Mouse (Mus musculus): ENCODE measurements around the gene Tec. TPM values are rescaled to one million over a fixed set of nuclear protein-coding genes. Genes with fewer than 3 reads are reported as not detected.

Gene Tec
- total RNA-seq, 4 experiments from 2014 or later, result 13.2 to 14.5 (median 13.5) TPM

DNA sequence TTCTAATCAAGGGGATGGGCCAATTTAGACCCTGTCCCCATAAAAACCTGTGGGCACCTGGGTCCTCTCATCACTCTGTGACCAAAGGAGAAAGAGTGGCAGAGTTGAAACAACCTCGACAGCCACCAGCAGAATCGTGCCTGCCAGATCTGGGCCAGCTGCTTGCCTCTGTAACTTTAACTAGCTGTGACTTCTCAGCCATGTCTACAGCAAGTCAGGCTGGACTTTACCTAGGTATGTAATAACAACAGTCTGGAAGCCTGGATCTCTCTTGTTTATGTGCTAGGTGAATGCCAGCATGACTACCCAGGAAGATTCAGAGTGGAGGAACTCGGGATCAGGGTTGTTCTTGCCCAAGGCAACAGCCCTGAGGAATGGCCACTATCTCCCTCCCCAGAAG lies 83.6 kb downstream of the Tec start:
- DNase-seq (ENCODE audit: low spot score), result no peak

DNA sequence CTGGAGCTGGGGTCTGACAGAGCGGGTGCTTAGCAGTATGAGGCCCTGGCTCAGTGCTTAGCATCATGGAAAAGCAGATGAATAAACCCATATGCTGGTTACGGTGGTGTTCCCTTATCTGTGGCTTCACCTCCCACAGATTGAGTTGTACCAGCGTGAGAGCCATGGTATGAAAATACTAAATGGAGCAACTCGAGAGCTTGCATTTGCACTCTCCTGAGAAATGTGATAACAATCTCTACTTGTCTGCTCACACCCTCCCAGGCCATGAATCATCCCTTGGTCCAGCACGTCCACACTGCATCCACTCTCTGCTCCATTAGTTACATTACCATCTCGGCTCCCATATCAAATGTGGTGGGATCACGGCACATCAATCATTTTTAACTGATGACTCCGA lies 84.3 kb downstream of the Tec start:
- no peak for DNase-seq (ENCODE audit: low spot score)

DNA sequence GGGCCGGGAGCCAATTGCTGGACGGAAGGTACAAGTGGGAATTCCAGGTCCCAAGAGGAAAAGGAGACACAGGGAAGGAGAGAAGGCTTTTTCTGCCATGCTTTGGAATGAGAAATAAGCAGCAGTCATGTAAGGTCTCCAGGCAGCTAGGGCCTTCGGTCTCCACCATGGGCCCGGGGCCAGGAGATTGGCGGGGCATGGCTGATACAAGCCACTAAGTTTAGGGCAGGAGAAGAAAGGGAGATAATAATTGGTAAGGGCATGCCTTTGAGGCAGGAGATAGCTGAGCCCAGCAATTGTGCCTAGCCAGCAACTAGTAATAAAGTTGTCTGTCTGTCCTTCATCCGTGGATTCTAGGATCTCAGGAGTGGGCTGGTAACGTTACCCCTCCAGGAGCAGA lies 85.2 kb downstream of the Tec start:
- no peak for DNase-seq (ENCODE audit: low spot score)

DNA sequence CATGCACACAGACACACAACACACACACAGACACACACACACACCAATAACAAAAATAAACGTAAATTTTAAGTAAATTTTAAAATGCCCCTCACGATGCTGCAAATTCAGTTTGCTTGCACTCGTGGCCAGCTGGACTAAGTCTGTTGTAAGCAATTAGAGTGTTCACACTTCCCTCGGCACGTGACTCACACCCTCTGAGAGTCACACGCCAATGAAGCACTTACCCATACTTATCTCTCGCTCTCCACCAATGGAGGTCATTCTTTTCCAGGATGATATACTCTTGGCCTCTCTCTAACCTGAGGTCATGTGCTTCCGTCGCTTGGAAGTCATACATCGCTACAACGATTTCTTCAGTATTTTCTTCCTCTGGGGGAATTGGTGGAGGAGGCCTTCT lies 86.5 kb downstream of the Tec start:
- no peak for DNase-seq (ENCODE audit: low spot score)

DNA sequence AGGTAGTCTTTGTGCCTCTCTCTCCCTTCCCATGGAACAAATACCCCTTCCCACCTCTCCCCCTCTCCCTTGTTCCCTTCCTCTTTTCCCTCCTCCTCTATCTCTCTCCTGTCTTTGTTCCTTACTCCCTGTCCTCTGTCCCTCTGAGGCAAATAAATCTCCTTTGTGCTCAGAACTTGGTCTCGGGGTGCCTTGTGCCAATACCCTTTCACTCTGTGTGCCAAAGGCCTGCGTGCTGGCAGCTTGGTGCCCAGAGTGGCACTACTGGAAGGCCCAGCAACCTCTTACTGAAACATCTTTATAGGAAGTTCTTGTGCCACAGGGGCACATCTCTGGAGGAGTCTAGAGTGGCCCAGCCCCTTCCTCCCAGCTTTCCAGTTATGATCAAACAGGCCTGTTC lies 91.7 kb downstream of the Tec start:
- no peak for DNase-seq (ENCODE audit: low spot score)

DNA sequence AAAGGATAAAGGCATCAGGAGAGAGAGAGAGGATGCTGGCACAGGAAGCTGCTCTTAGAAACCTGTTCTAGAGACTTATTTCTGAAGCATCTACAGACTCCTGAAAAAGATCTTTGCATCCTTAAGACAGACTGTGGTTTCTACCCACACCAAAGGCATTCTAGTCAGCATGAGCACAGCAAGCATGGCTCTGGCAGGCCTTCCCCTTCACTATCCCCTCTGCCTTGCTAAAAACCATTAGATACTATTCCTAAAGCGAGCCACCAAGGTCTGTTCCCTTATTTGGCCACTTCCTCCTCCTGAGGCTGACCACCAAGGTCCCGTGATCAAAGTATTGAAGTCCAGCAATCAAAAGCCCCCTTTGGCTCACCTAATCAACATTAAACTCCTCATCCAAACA lies 92.2 kb downstream of the Tec start:
- no peak for DNase-seq (ENCODE audit: low spot score)

DNA sequence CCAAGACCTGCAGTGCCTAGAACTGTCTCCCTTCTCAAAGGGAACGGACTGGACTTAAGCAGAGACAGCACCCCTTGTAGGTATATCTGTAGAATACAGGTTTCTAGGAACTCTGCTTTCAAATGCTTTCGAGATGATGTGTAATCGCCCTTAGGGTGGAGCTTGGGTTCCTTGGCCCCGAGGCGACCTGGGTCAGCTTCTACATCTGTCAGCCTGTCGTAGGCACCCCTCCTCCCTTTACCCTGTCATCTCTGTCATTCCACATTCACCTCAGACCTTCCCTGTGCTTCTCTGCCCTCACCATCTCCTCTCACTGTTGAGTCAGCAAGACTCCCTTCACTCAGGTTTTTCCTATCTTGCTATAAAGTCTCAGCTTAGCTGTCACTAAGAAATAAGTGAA lies 98.4 kb downstream of the Tec start:
- no peak for DNase-seq (ENCODE audit: low spot score)

DNA sequence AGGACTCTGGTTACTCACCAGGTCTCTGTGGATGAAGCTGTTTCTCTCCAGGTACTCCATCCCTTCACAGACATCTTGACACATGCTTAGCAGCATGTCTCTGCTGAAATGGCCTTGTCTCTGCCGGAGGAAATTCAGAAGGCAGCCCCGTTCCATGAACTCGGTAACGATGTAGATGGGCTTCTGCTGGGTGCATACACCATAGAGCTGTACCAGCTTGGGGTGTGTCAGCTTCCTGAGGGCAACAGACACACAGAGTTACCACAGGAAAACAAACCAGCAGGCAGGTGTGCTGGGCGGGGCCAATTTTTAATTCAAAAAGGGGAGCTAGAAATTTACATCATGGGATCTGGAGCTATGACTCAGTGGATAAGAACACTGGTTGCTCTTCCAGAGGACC lies 104.7 kb downstream of the Tec start:
- no peak for DNase-seq (ENCODE audit: low spot score)

DNA sequence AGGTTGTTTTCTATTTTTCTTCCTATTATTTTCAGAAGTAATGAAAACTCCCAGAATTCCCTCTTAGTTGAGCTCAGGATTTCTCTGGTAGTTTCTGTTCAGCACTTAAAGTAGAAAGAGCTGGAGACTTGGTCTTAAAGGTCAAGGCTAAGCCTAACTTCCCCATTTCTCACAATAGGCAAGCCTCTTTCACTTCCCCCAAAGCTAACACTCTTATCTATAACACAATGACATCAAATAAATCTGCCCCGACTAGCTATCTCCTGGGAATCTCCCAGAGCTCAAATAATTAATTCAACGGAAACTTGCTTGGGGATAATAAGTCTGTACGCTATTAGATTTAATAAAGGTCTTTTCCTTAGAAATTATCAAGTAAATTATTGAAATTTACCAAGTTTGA lies 105.3 kb downstream of the Tec start:
- DNase-seq (ENCODE audit: low spot score), result no peak

DNA sequence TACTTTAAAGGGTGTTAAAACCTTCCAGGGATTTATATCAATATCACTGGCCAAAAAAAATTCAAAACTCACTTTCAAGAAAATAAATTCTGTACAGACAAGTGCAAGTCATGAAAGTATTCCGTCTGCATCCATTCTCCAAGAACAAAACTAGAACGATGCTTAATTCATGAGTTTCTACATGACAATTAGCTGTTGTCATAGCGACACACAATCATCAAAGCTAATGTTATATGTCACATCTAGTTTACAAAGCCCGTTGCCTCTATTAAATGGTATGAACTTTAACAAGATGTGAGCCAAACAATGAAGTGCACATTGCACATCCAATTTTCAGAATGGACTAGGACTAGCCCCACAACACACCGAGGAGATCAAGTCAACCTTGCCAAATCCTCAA lies 106.5 kb downstream of the Tec start:
- DNase-seq (ENCODE audit: low spot score), result no peak

DNA sequence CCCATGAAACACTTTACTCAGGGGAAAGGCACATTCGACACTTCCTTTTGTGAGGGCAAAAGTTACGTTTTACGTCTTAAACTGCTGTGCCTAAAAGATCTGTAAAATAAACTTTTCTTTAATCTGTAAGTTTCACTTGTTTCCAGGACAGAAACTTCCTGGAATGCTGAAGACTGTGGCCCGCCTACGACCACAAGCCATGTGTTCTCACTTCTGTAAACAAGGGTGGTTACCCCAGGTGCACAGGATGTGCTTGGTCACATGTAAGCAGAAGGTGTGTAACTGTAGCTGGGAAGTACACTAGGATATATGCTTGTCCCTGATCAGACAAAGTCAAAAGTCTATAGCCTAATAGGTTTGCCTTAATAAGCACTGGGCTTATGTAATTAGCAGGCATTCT lies 107.0 kb downstream of the Tec start:
- DNase-seq (ENCODE audit: low spot score), result no peak

DNA sequence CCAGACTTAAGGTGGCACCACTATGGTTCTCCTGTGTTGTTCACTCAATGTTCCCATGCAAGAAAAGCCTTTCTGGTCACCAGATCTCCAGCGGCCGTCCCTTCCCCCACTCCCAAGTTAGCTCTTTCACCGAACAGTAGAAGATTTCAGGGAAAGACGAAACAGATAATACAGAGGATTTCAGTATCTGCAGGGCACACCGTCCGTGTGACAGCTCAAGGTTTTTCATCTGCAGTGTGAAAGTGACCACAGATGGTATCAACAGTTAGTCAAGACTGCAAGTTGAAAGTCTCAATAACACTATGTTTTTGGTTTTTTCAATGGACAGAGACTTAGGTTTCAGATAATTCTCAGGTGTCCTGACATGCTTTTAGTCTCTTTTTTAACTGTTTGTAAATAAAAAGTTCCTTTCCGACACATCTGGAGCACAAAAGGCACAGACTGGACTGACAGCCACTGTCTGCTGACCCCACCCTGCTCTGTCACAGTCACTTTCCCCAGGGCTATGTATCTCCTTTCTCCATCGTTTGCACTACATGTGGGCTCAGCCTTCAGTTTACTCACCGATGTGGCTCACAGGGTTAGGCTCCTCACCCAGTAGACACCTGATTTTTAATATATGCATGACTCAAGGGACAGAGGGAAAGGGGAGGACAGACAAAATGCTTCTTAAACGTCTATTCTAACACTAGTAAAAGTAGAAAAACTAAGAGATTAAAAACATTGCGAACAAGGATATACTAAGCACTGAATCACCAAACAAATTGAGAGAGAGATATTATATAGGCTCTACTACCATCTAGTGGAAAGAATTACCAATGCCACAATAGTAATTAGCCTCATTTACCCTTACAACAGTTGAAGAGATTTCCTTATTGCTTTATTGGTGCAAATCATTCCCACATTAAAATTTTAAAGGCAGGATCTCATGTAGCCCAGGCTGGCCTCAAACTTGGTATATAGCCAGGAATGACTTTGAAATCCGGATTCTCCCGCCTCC lies 109.1 kb downstream of the Tec start:
- DNase-seq (ENCODE audit: low spot score), result no peak

DNA sequence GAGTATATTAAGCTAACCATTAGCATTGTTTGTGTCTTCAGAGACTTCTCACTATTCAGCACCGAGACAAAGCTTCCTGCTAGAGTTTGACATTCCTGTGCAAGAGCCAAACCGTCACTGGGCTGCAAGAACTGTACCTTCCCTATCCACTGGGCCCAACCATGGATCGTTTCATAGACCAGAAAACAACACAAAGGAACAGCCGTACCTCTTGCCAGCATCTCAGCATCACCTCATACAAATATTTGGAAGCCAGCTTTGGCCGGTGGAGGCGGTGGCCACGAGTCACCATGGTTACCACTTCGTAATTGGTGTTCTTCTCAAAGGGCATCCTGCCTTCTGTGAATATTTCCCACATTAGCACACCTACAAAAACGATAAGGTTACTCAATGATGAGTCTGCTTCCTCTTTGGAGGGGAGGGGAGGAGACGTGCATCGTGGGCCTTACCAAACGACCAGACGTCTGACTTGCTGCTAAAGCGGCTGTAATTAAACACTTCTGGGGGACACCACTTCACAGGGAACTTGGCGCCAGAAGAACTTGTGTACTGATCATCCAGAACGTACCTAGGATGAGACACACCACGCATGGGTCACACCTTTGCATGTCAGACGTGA lies 111.0 kb downstream of the Tec start:
- no peak for DNase-seq (ENCODE audit: low spot score)

DNA sequence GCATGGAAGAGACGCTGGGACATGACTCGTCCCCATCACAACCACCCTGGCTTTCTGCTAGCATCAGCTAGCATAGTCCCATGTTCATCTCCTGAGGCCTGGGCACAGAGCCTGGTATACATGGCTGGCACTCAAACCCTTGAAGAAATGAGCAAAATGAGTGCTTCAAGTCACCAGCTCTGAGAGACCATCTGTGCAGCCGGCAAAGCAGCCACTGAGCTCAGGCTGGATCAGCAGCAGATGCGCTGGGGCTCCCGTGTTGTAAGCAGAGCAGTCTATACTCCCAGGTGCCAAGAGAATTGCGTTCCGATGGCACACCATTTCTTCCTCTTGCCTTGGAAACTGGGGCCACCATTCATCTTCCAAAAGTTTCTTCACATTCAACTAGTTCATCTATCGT lies 112.3 kb downstream of the Tec start:
- no peak for DNase-seq (ENCODE audit: low spot score)

DNA sequence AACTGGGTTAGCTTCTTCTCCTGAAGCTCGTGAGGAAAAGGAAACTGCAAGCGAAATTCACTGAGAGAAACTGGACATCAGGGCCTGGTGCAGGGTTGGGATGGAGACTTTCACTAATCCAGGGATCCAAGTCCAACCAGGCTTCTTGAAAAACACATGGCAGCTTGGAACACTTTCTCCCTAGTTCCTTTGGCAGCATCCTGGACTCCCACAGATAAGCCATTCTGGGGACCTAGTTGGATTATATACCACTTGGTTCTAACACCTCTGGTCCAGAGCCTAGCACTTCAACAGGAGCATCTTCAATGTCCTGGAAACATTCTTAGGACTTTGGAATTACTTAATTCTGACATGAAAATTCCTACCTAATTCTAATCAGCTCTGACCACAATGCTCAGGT lies 113.2 kb downstream of the Tec start:
- no peak for DNase-seq (ENCODE audit: low spot score)

DNA sequence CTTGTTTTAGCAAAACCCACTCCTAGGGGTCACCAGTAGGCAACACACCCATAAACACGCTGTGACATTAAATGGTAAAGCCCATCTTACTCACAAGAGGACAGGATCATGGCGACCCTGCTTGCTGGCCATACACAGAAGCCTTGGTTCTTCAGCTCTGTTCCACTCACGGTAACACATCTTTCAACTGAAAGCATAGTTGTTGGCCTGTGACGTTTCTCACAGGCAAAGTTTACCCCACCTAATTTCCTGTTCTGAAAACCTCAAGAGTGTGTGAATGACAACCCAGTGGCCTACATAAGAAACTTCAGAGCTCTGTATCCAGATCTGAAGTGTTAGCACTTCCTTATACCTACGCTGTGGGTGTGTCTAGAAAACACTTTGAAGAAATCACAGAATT lies 115.7 kb downstream of the Tec start, which contains the start of gene Txk:
TSS of gene Txk (minus strand) at position 193 of the 400 bp plus-strand sequence.
- DNase-seq (ENCODE audit: low spot score), result no peak

DNA sequence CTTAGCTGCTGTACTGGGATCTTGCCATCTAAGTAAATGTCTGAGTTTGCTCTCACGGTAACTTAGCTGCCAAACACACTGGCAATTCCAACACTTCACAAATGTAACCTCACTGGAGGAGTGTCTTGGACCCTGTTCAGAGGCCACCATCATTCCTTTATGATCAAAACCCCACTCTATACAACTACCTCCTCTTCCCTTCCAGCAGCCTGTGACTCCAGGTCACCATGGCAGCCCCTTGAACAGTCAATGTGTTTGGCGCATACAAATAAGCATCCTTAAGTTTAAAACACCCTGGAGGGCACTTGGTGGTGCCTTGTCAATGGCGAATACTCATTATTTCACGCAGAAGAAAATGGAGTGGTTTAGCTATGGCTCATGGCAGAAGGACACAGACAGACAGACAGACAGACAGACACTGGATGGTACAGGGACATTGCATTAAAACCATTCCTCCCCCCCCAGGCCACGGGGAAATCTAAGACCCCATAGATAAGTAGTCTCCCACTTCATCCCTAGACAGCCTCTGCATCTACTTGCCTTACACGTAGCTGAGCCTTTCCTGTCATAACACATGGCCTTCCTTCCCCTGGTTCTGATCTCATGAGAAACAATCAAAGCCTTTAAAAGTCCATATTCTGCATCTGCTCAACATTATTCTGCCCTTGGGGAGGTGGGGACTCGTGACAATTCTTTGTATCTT lies 117.1 kb downstream of the Tec start:
- no peak for DNase-seq (ENCODE audit: low spot score)

DNA sequence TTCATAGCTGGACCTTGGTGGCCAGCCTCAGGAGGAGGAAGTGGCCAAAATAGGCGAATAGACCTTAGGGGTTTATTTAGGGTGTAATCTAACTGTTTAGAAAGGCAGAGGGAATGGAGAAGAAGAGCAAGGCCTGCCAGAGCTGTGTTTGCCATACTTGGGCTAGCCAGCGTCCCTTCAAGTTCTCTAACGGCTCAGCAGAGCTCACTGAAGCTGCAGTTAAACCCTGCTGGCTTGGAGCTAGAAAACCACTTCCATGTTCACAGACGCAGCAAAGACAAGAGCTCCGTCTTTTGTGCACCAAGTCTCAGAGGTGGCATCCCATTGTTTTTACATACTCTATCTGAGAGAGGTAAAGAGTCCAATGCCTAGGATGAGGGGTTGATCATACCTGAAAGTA lies 118.1 kb downstream of the Tec start:
- DNase-seq (ENCODE audit: low spot score), result no peak

DNA sequence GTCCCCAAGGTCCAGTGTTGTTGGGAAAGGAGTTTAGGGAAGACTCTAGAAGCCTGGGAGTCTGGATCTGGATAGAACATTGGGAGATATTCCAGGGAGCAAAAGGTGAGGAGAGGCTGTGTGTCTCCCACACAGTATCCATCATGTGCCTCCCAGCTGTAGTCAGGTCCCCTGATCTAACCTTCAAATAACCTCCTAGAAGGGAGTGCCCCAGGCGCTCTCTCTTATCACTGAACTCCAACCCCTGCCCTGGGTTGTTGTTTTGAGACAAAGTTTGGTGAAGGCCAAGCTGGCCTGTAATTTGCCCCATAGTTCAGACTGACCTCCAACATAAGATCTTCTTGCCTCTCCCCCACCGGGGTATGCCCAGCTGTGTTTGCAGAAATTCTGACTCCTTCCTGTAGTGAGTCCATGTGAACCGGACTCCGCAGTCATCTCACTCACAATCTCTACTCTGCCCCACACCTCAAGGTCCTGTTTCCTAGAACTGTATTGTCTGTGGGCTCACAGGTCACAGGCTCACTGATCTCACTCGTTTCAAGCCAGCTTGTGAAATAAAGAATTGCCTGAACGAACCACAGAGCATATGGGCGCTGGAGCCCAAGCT lies 119.5 kb downstream of the Tec start:
- no peak for DNase-seq (ENCODE audit: low spot score)

DNA sequence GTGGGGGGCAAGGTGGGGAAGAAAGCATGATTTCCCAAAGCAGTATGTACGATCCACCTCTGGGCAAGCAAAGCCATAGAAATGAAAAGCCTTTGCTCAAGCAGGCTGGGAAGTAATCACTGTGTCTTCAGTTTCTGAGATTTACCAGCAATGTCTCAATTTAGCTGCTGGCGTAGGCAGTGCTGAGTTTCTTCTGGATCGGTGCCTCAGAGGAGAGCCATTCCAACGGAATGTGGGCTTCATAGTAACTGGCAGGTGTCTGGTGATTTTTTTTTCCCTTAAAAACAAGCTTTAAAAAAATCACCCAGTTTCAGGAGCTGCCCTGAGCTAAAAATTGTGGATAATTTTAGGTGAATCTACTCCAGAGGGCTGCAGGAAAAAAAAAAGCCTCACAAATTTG lies 120.9 kb downstream of the Tec start:
- no peak for DNase-seq (ENCODE audit: low spot score)

DNA sequence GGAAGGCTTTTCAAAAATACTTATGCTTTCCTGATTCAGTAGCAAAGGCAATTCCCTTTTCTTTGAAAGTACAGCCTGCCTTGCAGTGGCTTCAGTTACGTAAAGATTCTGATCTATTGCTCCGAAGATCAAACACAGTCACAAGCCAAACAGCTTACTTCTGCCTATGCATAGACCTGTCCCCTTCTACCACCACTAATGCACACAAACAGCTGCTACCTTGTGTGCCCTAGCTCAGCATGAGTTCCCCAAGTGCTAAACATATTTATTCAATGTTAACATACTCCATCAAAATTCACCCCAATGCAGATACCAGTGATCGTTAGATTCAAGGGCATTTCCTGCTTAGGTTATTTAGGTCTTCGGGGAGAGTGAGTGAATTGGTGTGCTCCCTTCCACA lies 121.8 kb downstream of the Tec start:
- no peak for DNase-seq (ENCODE audit: low spot score)

DNA sequence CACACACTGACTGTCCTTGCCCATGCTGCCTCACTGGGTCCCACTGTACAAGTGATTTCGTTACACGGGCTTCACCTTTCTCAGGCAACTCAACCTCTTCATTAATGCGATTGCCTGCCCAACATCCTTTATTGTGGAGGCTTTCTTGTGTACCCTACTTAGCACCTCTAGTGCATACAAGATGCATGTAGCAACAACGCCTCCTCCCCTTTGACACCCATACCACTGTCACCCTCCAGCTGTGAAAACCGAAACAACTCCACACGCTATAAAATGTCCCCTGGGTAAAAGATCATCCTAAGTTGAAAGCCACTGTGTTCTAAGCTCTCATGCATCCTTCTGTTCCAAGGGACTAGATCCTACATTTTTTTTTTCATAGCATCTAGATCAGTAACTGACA lies 125.2 kb downstream of the Tec start:
- DNase-seq (ENCODE audit: low spot score), result no peak

Data from heart, adult 8-10 months (tissue).